Mouse (Mus musculus) monocyte, adult 2 months (primary cell): ENCODE results near the gene Ramp3.

Source experiments
- DNase-seq, 2 experiments: peaks; one replicate each; pipeline ENCODE4 v3.0.0; 2022; ENCODE audit warnings: low spot score in 2 of 2, low read depth in 1 of 2

The Ramp3 gene

DNA sequence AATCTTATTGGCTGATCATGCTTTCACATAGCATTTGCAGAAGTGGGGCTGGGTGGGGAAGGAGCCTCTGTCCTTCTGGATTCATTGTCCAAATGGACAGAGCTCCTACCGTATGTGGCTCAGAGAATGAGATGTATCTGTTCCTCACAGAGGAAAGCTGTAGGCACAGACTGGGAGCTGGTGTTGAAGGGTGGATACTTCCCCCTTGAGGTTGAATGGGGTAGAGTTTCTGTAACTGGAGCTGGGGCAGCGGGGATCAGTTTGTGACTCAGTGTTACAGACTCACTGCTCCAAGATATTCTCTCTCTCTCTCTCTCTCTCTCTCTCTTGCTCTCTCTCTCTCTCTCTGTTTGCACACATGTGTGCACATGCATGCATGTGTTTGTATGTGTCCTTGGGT, 11.7 kb downstream of the Ramp3 start:
- no peak for DNase-seq

DNA sequence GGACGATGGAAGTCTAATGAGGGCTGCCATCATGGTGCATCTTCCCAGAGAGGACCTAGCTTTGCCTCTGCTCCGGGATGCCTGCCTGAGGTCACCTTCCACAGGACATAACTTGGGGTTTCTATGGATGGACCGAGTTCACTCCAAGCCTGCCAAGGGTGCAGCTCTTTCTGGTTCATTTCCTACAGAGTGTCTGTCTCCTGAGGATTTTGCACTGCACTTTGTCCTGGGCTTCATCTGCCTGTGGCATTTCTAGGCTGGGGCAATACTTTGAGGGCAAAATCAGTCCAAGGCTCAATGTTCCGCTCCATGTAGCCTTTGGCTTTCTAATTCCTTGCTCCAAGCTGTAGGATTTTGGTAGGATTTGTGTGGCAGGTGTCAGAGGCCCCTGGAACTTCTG, 12.5 kb downstream of the Ramp3 start:
- DNase-seq = no peak

DNA sequence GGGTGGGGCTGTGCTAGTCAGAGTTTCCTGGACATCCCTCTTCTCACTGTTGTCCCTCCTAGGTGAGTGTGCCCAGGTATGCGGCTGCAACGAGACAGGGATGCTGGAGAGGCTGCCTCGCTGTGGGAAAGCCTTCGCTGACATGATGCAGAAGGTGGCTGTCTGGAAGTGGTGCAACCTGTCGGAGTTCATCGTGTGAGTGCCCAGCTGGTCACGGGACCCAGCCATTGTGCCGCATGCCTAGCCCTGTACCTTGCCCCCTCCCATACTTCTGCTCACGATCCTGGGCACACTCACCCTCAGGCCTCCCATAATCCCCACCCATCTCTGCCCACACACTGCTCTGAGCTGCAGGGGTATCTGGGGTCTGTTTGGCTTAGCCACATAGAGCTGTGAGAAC, 16.4 kb downstream of the Ramp3 start:
- no peak for DNase-seq

DNA sequence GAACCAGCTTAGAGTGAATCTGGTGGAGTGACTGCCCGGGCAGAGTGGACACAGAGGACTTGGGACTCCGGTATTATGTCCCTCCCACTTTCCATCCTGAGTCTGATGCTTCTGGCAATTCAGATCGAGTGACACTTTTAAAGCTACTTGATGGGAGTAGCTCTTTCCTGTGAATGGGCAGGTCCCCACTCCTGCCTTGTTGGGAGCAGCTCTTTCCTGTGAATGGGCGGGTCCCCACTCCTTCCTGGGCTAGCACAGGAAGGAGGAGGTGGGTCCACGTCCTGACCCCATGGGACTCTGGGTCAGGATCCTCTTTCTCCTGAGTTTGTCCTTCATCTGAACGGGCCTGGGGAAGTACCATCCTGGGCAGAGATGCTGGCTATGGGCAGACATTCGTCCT, 17.1 kb downstream of the Ramp3 start:
- DNase-seq = peak in 1 of 2 experiments; percentile 21

DNA sequence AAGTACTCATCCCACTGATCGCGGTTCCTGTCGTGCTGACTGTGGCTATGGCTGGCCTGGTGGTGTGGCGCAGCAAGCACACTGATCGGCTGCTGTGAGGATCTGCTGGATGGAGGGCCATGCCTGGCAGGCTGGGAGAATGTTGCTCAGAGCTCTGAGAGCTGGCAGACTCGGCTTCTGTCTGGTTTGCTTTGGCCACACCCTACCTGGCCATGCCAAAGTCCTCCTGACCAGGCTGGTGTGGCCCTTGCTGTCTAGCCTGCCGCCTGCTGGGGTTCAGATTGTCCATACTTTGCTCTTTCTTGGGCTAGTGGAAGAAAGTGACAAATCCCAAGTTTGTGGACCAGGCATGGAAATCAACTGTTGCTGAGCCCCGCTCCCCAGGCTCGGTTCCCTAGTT, 18.3 kb downstream of the Ramp3 start:
- DNase-seq = no peak

DNA sequence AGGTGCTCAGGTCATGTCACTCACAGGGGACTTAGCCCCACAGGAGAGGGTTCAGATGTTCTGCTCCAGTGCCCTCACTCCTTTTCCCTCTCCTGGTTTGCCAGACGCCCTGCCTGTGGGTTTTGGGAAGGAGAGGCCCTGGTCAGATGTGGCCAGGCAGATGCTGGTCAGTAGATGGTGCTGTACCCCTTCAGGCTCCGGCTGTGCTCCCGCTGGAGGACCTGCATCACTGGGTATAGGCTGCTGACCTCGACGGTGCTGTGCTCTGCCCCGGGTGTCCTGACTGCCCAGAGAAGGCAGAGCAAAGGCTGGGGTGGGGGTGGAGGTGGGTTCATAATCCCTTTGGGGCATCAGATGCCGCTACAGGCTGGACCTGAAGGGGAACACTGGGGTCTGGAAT, 19.2 kb downstream of the Ramp3 start:
- no peak for DNase-seq

DNA sequence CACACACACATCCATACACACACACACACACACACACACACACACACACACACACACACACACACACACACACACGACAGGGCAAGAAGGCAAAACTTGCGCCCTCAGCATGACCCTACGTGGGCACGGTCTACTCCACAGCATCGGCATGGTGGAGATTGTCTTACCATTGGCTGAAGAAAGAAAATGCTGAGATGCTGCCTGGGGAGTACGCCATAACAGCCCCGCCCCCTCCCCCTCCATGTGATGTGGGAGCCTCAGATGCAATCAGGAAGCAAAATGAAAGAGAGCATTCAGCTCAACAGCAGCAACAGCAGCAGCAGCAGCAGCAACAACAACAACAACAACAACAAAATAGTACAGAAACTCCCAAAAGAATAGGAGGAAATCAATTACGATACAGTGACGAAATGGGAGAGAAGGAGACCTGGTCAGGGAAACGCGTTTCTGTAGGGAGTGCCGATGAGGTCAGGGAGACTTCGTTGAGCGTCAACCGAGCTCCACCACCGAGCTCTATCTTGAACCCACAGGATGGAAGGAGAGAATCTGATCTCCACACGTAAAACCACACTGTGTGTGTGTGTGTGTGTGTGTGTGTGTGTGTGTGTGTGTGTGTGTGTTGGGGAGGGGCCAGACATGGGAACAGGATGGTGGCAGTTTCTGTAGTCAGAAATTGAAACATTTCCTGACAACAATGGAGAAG, 21.5 kb downstream of the Ramp3 start:
- peak in 1 of 2 experiments; percentile 27 for DNase-seq

DNA sequence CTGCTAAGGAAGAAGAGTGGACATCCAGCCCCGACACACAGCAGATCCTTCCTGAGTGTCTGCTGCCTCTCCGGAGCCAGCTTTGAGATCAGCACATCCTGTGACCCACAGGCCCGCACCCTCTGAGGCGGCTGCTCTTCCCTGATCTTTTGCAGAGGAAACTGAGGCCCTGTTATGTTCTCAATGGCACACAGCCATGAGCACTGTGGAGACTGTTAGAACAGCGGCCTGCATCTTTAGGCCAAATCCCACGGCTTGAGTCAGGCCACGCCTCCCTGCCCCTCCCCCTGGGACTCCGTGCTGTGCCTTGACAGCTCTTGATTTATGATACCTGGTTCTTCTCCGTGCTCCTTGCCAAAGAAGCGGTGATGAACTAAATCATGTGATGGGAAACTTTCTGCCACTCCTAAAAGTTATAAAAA, 22.1 kb downstream of the Ramp3 start:
- DNase-seq = peak in 1 of 2 experiments; percentile 10

DNA sequence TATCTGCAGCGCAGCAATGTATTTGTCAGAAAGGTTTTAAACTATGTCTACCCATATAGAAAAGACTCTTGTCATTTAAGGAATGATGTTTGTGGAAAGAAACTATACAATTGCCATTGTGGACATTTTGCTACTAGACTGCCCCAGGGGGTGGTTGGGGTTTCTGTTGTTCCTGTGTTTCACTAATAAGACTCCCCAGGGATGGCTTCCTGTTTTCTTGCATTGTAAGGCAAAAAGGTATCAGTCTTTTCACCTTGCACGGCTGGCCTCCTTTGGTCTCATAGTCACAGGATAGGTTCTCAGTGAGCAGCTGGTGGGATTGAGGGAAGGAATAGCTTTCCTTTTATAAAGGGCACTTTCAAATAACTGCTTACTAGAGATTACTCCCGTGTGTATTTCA, 26.4 kb downstream of the Ramp3 start:
- no peak for DNase-seq

DNA sequence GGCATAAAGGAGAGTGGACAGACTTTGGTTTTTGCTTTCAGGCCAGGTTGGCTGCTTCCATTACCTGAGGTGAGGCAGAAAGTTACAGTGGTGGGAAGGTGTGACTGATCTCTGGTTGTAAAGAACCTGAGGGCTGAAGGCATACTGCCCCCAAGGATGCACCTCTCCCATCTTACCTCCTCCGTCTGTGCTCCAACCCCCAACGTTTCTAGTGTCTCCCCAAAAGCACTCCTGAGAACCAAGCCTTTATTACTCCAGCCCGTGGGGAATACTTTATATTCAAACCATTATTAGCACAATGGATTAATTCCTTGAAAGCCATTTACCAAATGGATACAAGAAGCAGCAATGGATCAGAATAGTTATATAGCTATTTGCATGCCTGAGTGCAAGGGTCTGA, 30.6 kb downstream of the Ramp3 start:
- no peak for DNase-seq

DNA sequence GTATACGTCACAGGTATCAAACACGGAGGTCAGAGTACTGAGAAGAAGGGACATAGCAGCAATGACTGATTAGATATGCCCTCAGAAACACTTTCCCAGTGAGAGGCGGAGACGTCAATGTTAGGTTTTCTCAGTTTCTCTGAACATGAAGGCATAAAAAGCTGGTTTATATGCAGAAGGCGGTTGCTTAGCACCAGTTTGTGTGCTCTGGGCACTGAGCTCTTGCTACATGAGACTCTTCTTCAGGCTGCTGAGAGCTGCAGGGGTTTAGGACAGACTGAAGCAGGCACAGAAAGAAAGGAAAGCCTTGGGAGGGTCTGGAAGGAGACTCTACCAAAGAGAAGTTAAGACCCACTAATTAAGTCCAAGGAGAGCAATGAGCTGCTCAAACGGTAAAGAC, 34.0 kb downstream of the Ramp3 start:
- no peak for DNase-seq

DNA sequence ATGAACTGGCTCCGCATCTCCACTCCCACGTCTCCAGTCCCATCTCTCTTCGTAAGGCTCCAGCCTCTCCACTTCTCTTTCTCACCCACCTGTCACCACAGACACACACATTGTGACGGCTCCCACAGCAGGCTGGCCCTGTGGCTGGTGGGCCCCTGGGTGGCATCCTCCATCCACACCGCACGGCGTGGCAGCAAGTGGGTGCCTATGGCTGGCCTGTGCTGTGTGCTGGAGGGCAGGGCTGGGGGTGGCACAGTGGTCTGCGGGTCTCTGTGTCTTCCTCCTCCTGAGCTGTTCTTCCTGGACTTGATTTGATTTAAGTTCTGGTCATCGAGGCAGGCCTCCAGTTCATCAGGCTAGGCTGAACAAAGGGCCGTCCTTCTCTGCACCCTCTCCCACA, 35.8 kb downstream of the Ramp3 start:
- DNase-seq = no peak

DNA sequence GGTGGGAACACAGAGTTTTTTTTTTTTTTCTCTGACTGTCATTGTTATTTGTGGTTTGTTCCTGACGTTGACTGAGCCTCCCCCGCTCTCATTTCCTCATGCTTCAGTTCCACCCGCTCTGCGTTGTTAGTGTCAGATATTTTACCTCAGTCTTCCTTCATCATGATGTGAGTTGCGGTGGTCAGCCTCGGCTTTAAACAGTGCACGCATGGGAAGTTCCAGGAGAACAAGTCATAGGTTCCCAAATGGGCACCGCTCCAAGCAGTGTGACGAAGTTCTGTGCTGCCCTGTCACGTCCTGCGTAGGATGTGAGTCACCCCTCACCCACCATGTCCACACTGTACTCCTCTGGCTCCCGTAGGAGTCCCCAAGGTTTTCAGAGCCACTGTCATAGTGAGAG, 36.9 kb downstream of the Ramp3 start:
- DNase-seq = peak; percentile 76 to 83

DNA sequence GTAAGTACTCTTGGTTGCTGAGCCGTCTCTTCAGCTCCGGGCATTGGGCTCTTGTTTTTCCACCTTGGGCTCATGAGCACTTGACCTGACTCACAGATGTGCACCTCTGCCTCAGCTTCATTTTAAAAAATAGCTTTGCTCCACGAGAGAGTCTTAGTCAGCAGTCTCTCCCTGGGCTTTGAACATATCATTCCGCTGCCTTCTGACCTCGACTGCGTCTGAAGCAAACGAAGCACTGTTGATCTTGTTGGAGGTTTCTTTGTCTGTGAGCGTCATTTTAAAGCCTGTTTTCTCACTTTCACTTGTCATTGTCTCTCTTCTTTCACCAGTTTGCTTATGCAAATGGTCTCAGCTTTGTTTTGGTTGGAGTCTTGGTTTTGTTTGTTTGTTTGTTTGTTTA, 38.2 kb downstream of the Ramp3 start:
- no peak for DNase-seq

DNA sequence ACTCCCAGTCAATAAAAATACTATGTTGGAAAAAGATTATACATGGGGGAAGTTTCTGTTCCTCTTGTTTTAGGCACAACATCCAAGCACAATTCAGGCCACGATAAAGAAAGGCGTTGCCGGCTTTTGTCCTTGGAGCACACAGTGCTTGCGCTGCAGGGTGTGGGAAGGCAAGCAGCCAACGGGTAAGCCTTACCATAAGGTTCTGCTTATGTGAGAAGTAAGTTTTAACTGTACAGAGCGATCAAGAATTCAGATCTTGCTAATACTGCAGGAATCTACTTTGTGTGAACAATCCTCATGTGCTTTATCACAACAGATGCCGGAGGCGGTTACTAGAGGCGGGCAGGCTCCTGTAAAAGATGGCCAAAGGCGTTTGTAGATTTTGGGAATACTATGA, 39.4 kb downstream of the Ramp3 start:
- no peak for DNase-seq

DNA sequence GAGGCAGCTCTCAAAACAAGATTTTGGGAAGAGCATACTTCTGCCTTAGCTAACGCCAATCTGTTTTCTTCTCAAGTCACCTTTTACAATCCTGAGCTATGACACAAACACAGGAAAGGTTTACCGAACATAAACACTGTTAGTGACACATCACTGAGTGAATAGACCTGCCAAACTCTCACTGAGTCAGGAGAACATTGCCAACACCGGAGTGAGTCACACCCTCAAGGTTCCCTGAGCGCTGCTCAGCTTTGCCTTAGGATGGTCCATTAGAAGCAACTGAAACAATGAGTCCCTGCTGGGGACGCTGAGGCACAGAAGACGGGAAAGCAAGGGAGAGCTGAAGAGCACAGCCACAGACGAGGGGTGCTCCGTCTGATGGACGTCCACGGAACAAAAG, 40.0 kb downstream of the Ramp3 start:
- no peak for DNase-seq

DNA sequence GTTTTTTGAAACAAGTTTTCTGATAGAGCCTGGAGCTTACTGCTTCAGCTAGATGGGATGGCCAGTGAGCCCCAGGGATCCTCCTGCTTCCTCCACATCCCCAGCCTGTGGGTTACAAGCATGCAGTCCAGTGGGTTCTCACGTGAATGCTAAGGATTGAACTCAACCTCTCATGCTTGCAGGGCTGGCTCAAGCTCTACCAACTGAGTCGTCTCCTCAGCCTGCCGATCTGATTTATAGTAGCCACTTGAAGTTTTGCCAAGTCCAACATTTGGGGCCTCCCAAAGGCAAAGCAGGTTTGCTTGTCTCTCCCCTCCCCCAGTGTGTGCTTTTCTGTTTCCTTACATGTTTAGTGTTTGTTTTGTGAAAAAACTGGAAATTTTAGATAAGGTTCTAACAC, 43.9 kb downstream of the Ramp3 start:
- no peak for DNase-seq

DNA sequence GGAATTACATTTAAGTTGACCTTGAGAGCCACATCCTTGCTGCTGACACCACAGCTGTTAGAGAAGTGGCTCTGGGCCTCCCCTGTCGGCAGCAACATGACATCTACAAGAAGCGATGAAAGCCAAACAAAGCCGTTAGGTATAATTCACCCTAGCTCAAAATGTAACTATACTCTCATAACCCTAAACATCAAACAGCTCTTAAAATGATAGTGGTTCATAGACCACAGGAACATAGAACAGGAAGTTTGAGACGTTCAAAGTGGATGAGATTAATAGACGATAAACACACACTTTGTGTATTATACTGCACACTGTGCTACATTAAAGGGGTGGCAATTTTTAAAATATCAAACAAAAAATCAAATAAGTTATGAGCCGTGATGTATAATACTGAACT, 46.5 kb downstream of the Ramp3 start:
- no peak for DNase-seq

DNA sequence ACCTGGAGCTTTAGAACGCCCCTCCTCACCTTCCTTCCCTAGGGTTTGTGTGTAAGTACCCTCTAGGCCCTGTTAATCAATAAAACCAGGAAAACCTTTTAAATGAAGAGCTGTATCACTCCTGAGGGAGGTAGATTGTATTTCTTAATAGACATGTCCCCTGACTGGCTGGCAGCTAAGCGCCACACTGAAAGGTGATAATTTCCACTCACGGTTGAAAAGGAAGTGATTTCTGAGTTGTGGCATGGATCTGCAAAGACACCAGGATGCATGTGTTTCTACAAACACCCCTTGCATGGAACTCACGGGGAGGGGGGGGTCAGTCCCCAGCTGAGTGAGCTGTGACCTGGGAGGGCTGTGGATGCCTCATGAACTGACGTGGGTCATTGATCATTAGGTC, 47.2 kb downstream of the Ramp3 start:
- no peak for DNase-seq

DNA sequence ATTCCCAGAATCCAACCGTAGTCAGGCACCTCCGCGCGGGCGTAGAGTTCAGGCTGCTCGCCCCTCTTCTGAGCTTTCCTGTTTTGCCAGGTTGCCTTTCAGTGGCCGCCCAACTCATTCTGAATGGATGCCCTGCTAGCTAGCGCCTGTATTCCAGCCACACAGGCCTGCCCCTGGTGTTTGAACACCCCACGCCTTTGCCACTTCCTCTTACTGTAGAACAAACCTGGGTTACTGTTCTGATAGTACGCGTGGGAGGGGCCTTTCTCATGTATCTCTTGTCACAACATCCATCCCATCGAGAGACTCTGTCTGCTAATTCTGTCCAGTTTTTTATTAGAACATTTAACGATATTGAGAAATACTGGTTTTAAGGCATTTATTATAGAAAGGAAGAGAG, 48.5 kb downstream of the Ramp3 start:
- no peak for DNase-seq

DNA sequence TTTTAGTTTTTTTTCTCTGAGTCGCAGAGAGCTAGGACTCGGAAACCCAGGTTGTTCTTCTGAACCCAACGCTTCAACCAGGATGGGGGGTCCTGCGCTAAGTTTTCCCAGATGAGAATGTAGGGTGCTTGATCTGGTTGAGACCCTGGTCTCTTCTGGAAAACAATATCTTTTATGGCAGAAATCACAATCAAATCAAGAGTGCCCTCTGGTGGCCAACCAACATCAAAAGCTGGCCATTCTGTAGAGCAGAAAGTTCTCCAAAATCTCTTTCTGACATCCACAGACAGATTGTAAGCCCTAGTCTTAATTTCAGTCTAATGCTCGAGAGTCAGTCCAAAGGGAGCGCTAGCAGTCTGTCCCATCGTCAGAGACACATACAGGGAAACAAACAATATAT, 50.1 kb downstream of the Ramp3 start:
- DNase-seq = no peak

DNA sequence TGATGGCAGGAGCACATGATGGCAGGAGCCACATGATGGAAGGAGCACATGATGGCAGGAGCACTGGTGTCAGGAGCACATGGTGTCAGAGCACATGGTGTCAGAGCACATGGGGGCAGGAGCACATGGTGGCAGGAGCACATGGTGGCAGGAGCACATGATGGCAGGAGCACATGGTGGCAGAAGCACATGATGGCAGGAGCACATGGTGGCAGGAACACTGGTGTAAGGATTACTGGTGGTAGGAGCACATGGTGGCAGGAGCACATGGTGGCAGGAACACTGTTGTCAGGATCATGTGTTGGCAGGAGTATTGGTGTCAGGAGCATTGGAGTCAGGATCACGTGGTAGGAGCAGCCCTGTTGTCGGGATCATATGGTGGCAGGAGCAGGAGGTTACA, 52.1 kb downstream of the Ramp3 start:
- no peak for DNase-seq

DNA sequence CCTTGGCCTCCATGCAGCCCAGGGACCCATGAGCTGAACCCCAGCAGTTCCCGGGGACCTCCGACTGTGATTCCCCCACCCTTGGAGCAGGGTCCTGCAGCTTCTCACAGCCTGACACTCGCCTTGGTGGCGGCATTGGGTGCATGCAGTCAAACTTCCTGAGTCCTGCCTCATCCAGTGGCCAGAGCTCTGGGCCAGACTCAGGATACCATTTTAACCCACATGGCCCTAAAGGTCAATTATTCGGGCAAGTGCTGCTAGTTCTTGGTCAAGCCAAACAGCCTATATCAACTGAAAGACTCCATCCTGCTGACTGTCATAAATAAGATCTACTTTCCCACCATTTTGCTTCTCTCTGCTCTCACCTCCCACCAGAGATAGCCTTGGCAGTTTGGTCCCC, 62.4 kb downstream of the Ramp3 start:
- no peak for DNase-seq

DNA sequence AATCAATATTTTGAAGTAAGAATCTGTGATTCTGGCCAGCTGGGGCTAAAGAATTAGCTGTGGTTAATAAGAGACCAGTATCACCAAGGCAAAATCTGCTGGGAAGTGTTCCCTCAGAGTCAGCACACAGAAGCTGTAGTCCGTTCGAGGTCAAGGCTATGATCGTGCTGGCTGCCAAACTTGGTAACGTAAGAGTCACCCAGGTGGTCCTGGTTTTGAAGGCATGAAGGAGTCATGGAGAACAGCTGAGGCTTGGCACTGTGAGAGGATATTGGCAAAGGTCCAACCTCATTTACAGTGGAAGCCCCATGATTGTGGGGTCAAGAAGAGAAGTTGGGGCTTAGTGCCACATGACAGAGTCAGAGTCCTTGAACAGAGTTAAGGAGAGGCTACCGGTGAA, 68.6 kb downstream of the Ramp3 start:
- DNase-seq = no peak
